Comparison of ENCODE assay signal across 22 mouse cellular contexts in the genomic region with DNA sequence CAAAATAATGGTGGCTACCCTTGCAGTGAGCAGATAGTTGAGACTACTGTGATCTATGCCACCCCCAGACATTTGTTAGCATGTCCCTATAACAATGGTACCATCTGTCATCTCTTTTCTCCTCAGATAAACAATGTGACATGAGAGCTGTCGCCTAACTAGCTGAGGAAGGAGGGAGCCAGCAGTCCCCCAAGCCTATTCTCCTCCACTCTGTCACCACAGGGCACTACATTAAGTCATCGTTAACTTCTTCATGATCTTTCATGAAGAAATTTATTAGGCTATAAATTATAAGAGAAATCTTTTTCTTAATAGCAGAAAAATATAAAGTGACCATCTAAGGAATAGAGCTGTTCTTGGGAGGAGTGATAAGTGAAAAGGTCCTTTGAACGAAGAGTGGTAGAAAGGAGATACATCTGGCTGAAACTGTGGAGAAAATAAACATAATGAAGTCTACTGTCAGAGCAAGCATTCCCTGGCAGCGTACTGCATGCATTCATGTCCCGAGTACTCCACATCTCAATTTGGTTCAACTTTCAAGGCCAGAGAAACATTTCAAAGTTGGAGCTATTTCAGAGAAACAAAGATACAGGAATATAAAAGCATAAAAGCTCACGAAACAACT.
"Had no signal": no experiment of that assay in that cellular context is flagged by ENCODE, and none has a peak within 500 bp of the region (broad histone marks: within the 10 kb centered on the region; RNA-seq: fewer than 3 reads in every experiment).

No protein-coding gene starts in this region.

- H3K4me1 ChIP-seq: limb, embryonic 10.5 days; limb, embryonic 13.5 days; liver, embryonic 13.5 days; midbrain, embryonic 10.5 days; midbrain, embryonic 13.5 days; neural tube, embryonic 13.5 days; stomach, embryonic 15.5 days had no signal

- H3K27me3 ChIP-seq: limb, embryonic 13.5 days; liver, embryonic 13.5 days; midbrain, embryonic 13.5 days; neural tube, embryonic 13.5 days; stomach, embryonic 15.5 days had no signal

- H3K27ac ChIP-seq: kidney, postnatal 0 days; layer of hippocampus, adult 2 months; limb, embryonic 10.5 days; limb, embryonic 13.5 days; liver, embryonic 13.5 days; macrophage; midbrain, embryonic 10.5 days; midbrain, embryonic 13.5 days; neural tube, embryonic 13.5 days; stomach, embryonic 15.5 days had no signal

- H3K9ac ChIP-seq: limb, embryonic 13.5 days; liver, embryonic 13.5 days; midbrain, embryonic 13.5 days; neural tube, embryonic 13.5 days; stomach, embryonic 15.5 days had no signal

- H3K9me3 ChIP-seq: limb, embryonic 10.5 days; limb, embryonic 13.5 days; liver, embryonic 13.5 days; midbrain, embryonic 10.5 days; midbrain, embryonic 13.5 days; neural tube, embryonic 13.5 days; stomach, embryonic 15.5 days had no signal

- ATAC-seq: inflammation-experienced regulatory T-cells, adult 6 months; intestine, embryonic 16.5 days; midbrain, embryonic 13.5 days; midbrain, embryonic 16.5 days had no signal

- H3K4me2 ChIP-seq: limb, embryonic 13.5 days; liver, embryonic 13.5 days; midbrain, embryonic 13.5 days; neural tube, embryonic 13.5 days; stomach, embryonic 15.5 days had no signal

- DNase-seq: kidney, adult 18-20 months; kidney, postnatal 25 days; layer of hippocampus, adult 9-11 months; liver; liver, embryonic 13.5 days; right cerebral cortex, adult 18-20 months; right cerebral cortex, postnatal 25 days; spleen, adult 18-20 months; thymus, postnatal 25 days had no signal

- H3K4me3 ChIP-seq: layer of hippocampus, adult 2 months; limb, embryonic 10.5 days; limb, embryonic 13.5 days; liver, embryonic 13.5 days; midbrain, embryonic 10.5 days; midbrain, embryonic 13.5 days; myocyte; neural tube, embryonic 13.5 days; stomach, embryonic 15.5 days had no signal

- H3K36me3 ChIP-seq: limb, embryonic 10.5 days; limb, embryonic 13.5 days; liver, embryonic 13.5 days; midbrain, embryonic 10.5 days; midbrain, embryonic 13.5 days; neural tube, embryonic 13.5 days; stomach, embryonic 15.5 days had no signal
